Comparison of ENCODE assay signal across 14 mouse cellular contexts in genomic region chr2:156231340-156231739, GRCm38 (mm10).
"Had no signal": no experiment of that assay in that cellular context is flagged by ENCODE, and none has a peak within 500 bp of the region (broad histone marks: within the 10 kb centered on the region; RNA-seq: fewer than 3 reads in every experiment).

No protein-coding gene starts in this region.

- H3K9me3 ChIP-seq: limb, embryonic 13.5 days; liver, embryonic 15.5 days; megakaryocyte, embryonic 14.5 days; midbrain, embryonic 15.5 days; neural tube, embryonic 12.5 days had no signal

- H3K9ac ChIP-seq: limb, embryonic 13.5 days; liver, embryonic 15.5 days; midbrain, embryonic 15.5 days; neural tube, embryonic 12.5 days had no signal

- H3K4me2 ChIP-seq: limb, embryonic 13.5 days; liver, embryonic 11.5 days; liver, embryonic 15.5 days; midbrain, embryonic 11.5 days; midbrain, embryonic 15.5 days; neural tube, embryonic 12.5 days had no signal

- H3K4me1 ChIP-seq: liver, embryonic 15.5 days; midbrain, embryonic 15.5 days; neural tube, embryonic 12.5 days had no signal

- ATAC-seq: lung, postnatal 0 days; midbrain, embryonic 15.5 days had no signal

- H3K4me3 ChIP-seq: limb, embryonic 13.5 days; liver, embryonic 15.5 days; megakaryocyte, embryonic 14.5 days; midbrain, embryonic 15.5 days; neural tube, embryonic 12.5 days had no signal

- H3K27me3 ChIP-seq: limb, embryonic 13.5 days; liver, embryonic 15.5 days; megakaryocyte, embryonic 14.5 days; midbrain, embryonic 15.5 days; neural tube, embryonic 12.5 days had no signal

- DNase-seq: kidney, postnatal 10 days; kidney, postnatal 4 days; lung, adult 2 months; lung, postnatal 4 days; thymus, postnatal 4 days had no signal

- H3K27ac ChIP-seq: limb, embryonic 13.5 days; liver, embryonic 15.5 days; midbrain, embryonic 15.5 days; neural tube, embryonic 12.5 days; stomach, postnatal 0 days had no signal
